Mouse (Mus musculus) E14TG2a.4 (cell line): ENCODE results near the gene Mllt10.

ENCODE experiments used
- H3K27me3 ChIP-seq: 2 replicates; pipeline ENCODE4 v1.6.1; 2014; ENCODE audit warnings: low read length, control low read depth; ENCODE audit not compliant: insufficient read depth
- H3K36me3 ChIP-seq: 2 replicates; pipeline ENCODE4 v1.6.1; 2014; ENCODE audit warnings: low read length, control low read depth; ENCODE audit not compliant: insufficient read depth
- H3K4me1 ChIP-seq: replicated peaks from 2 replicates; pipeline ENCODE4 v1.6.1; 2014; ENCODE audit warnings: low read depth, low read length, control low read depth
- H3K4me3 ChIP-seq: replicated peaks from 2 replicates; pipeline ENCODE4 v1.5.1; 2014; ENCODE audit warnings: mild to moderate bottlenecking, low read length
- H3K9me3 ChIP-seq: 2 replicates; pipeline ENCODE4 v1.6.1; 2014; ENCODE audit warnings: low read length, control low read depth
- CTCF ChIP-seq: conservative IDR thresholded peaks from 2 replicates; pipeline ENCODE4 v1.5.1; 2014; ENCODE audit warnings: low read length
- NANOG ChIP-seq: IDR thresholded peaks from 2 replicates; pipeline ENCODE4 v1.6.1; 2014; ENCODE audit warnings: borderline replicate concordance, low read length, mixed read lengths
- POU5F1 ChIP-seq: IDR thresholded peaks from 2 replicates; pipeline ENCODE4 v1.6.1; 2014; ENCODE audit warnings: low read length, borderline replicate concordance

The Mllt10 gene

DNA sequence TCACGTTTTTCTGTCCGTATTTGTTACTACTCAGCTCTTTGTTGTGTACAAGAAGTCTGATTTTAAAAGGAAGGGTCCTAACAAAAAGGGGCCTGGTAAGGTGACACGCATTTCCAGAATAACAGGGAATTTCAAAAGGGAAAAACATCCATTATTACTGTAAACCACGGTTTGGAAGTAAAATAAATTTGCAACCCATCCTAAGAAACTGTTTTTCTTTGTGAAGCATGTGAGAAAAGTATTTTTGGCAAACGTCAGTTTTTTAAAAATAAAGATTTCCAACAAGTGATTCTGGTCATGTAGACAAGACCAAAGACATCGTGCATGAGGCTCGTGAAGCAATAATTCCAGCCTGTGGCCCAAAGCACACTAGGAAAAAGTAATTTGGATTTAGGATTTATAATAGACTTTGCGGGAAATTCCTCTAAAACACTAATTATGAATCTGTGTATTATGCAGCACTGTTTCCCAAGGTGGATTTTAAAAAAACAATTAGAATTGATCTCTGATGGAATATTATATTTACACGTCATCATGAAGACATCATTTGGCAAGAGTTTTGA is 3.2 kb downstream of the Mllt10 start:
- Histone ChIP-seq H3K4me3 (peak overlapping the region; percentile 83), H3K27me3 (peaks cover 2% of the 10 kb centered on the region; the same call in 1 of the 2 replicates), H3K36me3 (no peaks in the 10 kb centered on the region), H3K9me3 (no peaks in the 10 kb centered on the region), H3K4me1 (peaks cover 41% of the 10 kb centered on the region)
- TF ChIP-seq NANOG (no peak), POU5F1 (no peak), CTCF (no peak)

DNA sequence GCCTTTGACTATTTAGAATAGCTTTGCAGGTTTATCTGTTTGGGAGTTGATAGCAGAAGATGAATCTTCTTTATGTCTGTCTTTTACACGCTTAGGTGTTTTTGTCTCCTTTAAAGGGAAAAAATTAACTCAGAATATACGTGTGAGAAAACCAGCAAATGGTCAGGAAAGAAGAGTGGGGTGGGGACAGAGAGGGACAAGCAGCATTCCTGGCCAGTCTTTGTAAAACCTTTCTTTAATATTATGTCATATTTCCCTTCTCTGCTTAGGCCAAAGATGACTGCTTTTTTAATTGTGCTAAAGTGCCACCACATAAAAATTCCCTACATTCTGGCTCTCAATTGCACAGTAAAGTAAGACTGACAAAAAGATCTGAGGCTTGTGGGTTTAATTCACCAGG is 4.0 kb downstream of the Mllt10 start:
- no peak overlapping the region for H3K4me3 ChIP-seq
- H3K4me1 ChIP-seq = peaks cover 38% of the 10 kb centered on the region
- no peak for TF ChIP-seq CTCF
- no peak for TF ChIP-seq POU5F1
- no peak for TF ChIP-seq NANOG
- no peaks in the 10 kb centered on the region for H3K9me3 ChIP-seq
- H3K27me3 ChIP-seq = no peaks in the 10 kb centered on the region; the same call in 1 of the 2 replicates
- H3K36me3 ChIP-seq = no peaks in the 10 kb centered on the region

DNA sequence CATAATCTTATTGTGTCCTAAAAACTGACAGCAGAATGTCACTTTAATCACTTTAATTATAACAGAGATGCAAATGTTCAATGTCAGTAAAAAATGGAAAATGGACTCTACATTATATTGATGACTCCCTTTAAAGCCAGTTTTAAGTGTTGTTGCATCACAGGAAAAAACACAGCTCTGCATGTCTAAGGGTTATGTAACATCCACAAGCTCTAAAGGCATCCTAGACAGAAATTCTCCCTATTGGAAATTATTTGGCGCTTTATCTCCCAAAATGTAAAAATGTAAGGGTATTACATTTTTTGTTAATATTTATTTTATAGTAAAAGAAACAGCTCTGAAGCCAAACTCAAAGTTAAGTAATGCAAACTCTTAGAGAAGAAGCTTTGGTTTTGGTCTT is 4.9 kb downstream of the Mllt10 start:
- no peaks in the 10 kb centered on the region; the same call in 1 of the 2 replicates for H3K27me3 ChIP-seq
- TF ChIP-seq POU5F1 (no peak), CTCF (no peak), NANOG (no peak)
- H3K4me1 ChIP-seq = peaks cover 31% of the 10 kb centered on the region
- H3K4me3 ChIP-seq = no peak overlapping the region
- H3K36me3 ChIP-seq = no peaks in the 10 kb centered on the region
- H3K9me3 ChIP-seq = no peaks in the 10 kb centered on the region

DNA sequence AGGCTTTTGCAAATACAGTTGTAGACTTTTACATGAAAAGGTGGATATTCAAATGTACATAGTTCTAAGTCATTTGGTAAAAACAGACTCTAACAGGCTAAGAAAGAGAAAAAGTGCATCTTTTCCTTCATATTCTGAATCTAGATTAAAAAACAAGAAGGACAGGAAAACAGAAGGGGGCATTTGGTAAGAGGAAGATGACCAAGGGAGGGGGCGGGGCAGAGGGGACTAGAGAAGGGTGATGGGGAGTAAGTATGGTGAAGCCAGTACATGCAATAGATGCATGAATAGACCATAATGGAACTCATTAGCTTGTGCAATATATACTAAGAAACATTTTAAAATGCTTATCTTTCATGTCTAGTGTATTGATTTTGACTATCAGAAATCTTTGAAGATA is 5.4 kb downstream of the Mllt10 start:
- Histone ChIP-seq H3K9me3 (no peaks in the 10 kb centered on the region), H3K4me3 (no peak overlapping the region), H3K36me3 (no peaks in the 10 kb centered on the region), H3K4me1 (peaks cover 26% of the 10 kb centered on the region), H3K27me3 (no peaks in the 10 kb centered on the region; the same call in 1 of the 2 replicates)
- no peak for TF ChIP-seq NANOG
- TF ChIP-seq CTCF = no peak
- no peak for TF ChIP-seq POU5F1

DNA sequence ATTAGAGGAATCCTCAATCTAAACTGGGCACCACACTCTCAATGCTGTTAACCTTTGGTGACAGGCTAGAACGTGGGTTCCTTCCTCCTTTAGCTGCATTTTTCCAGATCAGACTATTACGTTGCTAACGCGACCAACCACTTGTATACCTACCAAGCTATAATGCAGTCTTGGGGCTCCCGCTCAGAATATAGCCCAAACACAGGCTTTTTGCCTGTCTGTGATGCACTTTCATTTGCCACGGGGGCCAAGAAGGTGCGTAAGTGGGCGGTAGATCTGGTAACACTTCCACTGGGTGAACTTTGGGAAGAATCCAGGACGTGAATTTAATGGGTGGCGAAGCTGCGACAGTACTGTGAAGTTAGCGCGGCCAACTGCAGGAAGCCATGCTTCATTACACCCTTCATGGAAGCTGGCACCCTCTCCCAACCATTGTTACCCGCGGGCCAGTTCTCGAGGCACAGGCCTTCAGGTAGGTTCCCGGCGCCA is 8.8 kb downstream of the Mllt10 start:
- Histone ChIP-seq H3K27me3 (no peaks in the 10 kb centered on the region; the same call in 1 of the 2 replicates), H3K9me3 (no peaks in the 10 kb centered on the region), H3K36me3 (peaks cover 18% of the 10 kb centered on the region), H3K4me3 (peak overlapping the region; percentile 89), H3K4me1 (peaks cover 43% of the 10 kb centered on the region)
- TF ChIP-seq POU5F1 = no peak
- TF ChIP-seq NANOG = no peak
- no peak for TF ChIP-seq CTCF

DNA sequence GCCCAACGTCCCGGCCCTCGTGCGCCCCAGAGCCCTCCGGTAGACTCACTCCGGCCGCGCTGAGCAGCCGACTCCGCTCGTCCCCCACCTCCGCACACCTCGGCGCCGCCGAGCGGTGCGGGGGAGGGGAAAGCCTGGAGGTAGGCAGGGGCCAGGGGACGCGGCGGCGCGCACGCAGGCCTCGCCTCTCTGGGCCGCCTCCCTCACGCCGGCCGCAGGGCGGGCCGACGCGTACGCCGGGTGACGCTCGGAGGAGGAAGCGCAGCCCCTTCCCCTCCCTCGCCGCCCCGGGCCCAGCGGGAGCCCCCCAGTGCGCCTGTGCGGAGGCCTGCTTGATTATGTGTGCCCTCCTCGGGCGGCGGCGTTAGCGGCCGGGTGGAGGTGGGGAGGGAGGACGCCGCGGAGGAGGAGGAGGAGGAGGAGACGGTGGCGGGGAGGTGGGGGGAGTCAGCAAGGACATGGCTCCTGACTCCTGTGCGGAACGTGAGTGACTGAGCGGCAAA is 9.4 kb downstream of the Mllt10 start:
- H3K9me3 ChIP-seq = no peaks in the 10 kb centered on the region
- H3K4me1 ChIP-seq = peaks cover 43% of the 10 kb centered on the region
- H3K27me3 ChIP-seq = no peaks in the 10 kb centered on the region
- H3K4me3 ChIP-seq = peak overlapping the region; percentile 89
- H3K36me3 ChIP-seq = peaks cover 19% of the 10 kb centered on the region
- no peak for TF ChIP-seq CTCF
- TF ChIP-seq POU5F1 = no peak
- no peak for TF ChIP-seq NANOG

DNA sequence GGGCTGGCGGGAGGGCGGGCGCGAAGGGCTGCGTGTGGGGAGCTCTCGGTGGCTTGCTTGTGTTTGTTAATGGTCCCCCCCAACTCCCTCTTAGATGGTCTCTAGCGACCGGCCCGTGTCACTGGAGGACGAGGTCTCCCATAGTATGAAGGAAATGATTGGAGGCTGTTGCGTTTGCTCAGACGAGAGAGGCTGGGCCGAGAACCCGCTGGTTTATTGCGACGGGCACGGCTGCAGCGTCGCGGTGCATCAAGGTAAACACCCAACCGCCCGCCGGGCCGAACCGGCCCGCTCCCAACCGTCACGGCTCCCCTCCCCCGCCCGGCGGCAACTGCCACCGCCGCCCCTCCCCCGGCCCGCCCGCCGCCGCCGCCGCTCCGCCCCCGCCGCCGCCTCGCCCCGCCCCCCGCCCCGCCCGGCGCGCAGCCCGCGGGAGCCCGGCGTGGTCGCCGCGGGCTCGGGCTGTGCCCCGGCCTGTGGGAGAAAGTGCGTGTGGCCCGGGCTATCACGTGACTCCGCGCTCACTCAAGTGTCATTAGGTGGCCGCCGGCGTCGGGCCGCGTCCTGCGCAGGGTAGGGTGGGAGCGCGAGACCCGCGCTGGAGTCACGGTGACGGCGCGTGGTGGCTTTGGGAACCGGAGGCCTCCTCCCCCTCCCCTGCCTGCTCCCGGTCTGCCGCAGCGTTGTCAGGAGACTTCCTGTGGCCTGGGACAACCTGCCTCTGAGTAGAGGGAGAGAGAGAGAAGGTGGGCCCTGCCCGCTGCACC is 10.1 kb downstream of the Mllt10 start:
- Histone ChIP-seq H3K4me1 (peaks cover 43% of the 10 kb centered on the region), H3K4me3 (peak overlapping the region; percentile 89), H3K9me3 (no peaks in the 10 kb centered on the region), H3K27me3 (no peaks in the 10 kb centered on the region), H3K36me3 (peaks cover 25% of the 10 kb centered on the region)
- TF ChIP-seq CTCF (no peak), POU5F1 (no peak), NANOG (no peak)

DNA sequence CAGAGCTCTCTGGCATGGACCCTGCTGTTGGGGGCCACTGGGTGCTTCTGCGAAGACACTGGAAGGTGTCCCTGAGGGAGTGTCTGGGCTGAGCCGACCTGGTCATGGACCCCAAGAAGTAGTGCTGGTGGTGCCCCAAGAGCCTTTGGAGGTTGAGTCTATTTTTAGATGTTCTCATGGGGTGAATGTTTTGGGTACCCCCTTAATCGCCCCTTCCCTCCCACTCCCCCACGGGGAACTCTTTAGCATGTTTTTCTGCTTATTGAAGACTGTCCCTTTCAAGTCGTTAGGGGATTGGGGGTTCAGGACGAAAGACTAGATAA is 10.6 kb downstream of the Mllt10 start:
- Histone ChIP-seq H3K27me3 (no peaks in the 10 kb centered on the region), H3K36me3 (peaks cover 26% of the 10 kb centered on the region), H3K9me3 (no peaks in the 10 kb centered on the region), H3K4me3 (peak overlapping the region; percentile 89), H3K4me1 (peaks cover 43% of the 10 kb centered on the region)
- TF ChIP-seq NANOG (no peak), POU5F1 (no peak), CTCF (no peak)
